Comparison of ENCODE assay signal across 12 mouse cellular contexts in the genomic region with DNA sequence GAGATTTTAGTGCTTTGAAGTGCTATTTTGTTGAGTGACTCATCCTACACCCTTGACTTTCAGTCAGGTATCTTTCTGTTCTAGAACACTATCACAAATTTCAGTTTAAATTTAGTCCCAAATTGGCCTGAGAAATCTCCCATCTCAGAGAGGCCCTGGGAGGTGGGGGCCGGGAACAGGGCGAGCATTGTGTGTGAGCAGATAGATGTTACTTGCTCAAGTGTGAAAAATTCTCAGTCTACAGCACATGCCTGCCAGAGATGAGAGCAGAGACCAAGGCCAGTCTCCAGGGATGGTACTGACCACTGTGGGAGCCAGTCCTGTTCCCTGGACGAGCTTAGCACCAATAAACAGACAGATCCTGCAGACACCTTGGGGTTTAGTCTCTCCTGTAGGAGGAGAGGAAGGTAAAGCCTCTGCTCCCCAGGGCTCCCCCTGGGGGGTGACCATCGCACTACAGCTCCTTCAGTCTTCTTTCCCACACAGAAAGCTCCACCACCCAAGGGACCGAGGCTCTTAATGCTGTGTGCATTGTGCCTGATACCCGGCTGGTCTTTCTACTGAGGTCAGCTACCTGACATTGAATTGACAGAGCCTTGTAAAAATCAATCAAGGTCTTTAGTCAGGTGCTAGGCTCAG.
DNase-seq lines count a peak whose midpoint lies in the region; ATAC-seq and TF ChIP-seq lines count a peak whose summit lies in the region.
"Had no signal": no experiment of that assay in that cellular context is flagged by ENCODE, and none has a peak within 500 bp of the region (broad histone marks: within the 10 kb centered on the region; RNA-seq: fewer than 3 reads in every experiment).

No protein-coding gene starts in this region.

- H3K9ac ChIP-seq in stomach, postnatal 0 days (ENCODE audit: low read length): no peak overlapping the region
- H3K9ac ChIP-seq: neural tube, embryonic 12.5 days had no signal

- H3K9me3 ChIP-seq in stomach, postnatal 0 days (ENCODE audit: control insufficient read depth, low read length): no peaks in the 10 kb centered on the region
- H3K9me3 ChIP-seq: neural tube, embryonic 12.5 days had no signal

- no peak for ATAC-seq in stomach, postnatal 0 days (ENCODE audit: low FRiP score, low TSS enrichment)
- ATAC-seq: forebrain, embryonic 14.5 days had no signal

- no peak for DNase-seq in layer of hippocampus, adult 2 months (ENCODE audit: low spot score in 2 of 2)
- no peak for DNase-seq in layer of hippocampus, postnatal 10 days (ENCODE audit: low spot score in 2 of 2)
- DNase-seq in CD4-positive helper T cell, adult 2 months (ENCODE audit: low read depth, low spot score): peak; percentile 34
- peak; percentile 12 for DNase-seq in NIH3T3 (ENCODE audit: low read depth)
- no peak for DNase-seq in stomach, postnatal 0 days (ENCODE audit: low spot score)
- DNase-seq in gastrocnemius, postnatal 36 days: no peak
- DNase-seq in cerebellum, adult 11-12 months: no peak
- DNase-seq in cerebellum, adult 11 months: no peak
- DNase-seq: kidney, postnatal 10 days had no signal

- H3K4me3 ChIP-seq in layer of hippocampus, adult 2 months: no peak overlapping the region
- no peak overlapping the region for H3K4me3 ChIP-seq in stomach, postnatal 0 days (ENCODE audit: low read depth, low read length)
- H3K4me3 ChIP-seq: neural tube, embryonic 12.5 days had no signal

- TF ChIP-seq EP300 in stomach, postnatal 0 days (optimal IDR thresholded peaks at IDR 0.05): no peak

- TF ChIP-seq CTCF in layer of hippocampus, adult 2 months (conservative IDR thresholded peaks at IDR 0.05): peak; percentile 63
- TF ChIP-seq CTCF in stomach, postnatal 0 days (IDR thresholded peaks at IDR 0.05; ENCODE audit: low read depth): peak; percentile 32

- intact Hi-C loops in gastrocnemius, postnatal 36 days (cut with DNase I): no loop called here

- no peak overlapping the region for H3K4me2 ChIP-seq in stomach, postnatal 0 days (replicated peaks; ENCODE audit: low read depth)
- H3K4me2 ChIP-seq: midbrain, embryonic 11.5 days; neural tube, embryonic 12.5 days had no signal

- H3K4me1 ChIP-seq in stomach, postnatal 0 days (replicated peaks; ENCODE audit: control insufficient read depth, insufficient read depth): no peaks in the 10 kb centered on the region
- H3K4me1 ChIP-seq: neural tube, embryonic 12.5 days had no signal

- H3K27ac ChIP-seq in layer of hippocampus, adult 2 months: no peak overlapping the region
- H3K27ac ChIP-seq in stomach, postnatal 0 days (replicated peaks): no peak overlapping the region
- H3K27ac ChIP-seq: neural tube, embryonic 12.5 days had no signal

- no peaks in the 10 kb centered on the region for H3K36me3 ChIP-seq in stomach, postnatal 0 days (ENCODE audit: control insufficient read depth, insufficient read depth, low read length)
- H3K36me3 ChIP-seq: neural tube, embryonic 12.5 days had no signal

- no peaks in the 10 kb centered on the region for H3K27me3 ChIP-seq in stomach, postnatal 0 days (ENCODE audit: control insufficient read depth, insufficient read depth, low read length)
- H3K27me3 ChIP-seq: neural tube, embryonic 12.5 days had no signal

- 72% methylated on average over 6 of the region's 6 CpGs for WGBS in stomach, postnatal 0 days

Comparison
In these comparisons a context has a peak if more than half of its experiments do, and no peak if none do; other contexts are left out.
1. DNase-seq: peak in CD4-positive helper T cell, adult 2 months (single experiment) and NIH3T3 (single experiment); none in layer of hippocampus, adult 2 months (0 of 2), layer of hippocampus, postnatal 10 days (0 of 2), stomach, postnatal 0 days (single experiment), gastrocnemius, postnatal 36 days (0 of 2), cerebellum, adult 11-12 months (single experiment) and cerebellum, adult 11 months (single experiment).